Mouse (Mus musculus) ovary, postnatal 14 days (tissue): Measurements from ENCODE around the gene Slc24a3.

ENCODE experiments used
- DNase-seq: peaks from one replicate; pipeline ENCODE4 v3.0.0; 2022; ENCODE audit warnings: low spot score

Slc24a3 gene

GRCm38 (mm10) chr2:145197076-145197475 lies 29.5 kb downstream of the Slc24a3 start:
- no peak for DNase-seq

- no peak for DNase-seq
Observed at GRCm38 (mm10) chr2:145213587-145213986, 46.0 kb downstream of the Slc24a3 start.

GRCm38 (mm10) chr2:145214086-145214831 lies 46.7 kb downstream of the Slc24a3 start:
- no peak for DNase-seq

GRCm38 (mm10) chr2:145216580-145216979 lies 49.0 kb downstream of the Slc24a3 start:
- no peak for DNase-seq

GRCm38 (mm10) chr2:145217422-145217821 lies 49.9 kb downstream of the Slc24a3 start:
- no peak for DNase-seq

- DNase-seq = no peak
Observed at GRCm38 (mm10) chr2:145219246-145219645, 51.7 kb downstream of the Slc24a3 start.

- DNase-seq = no peak
Observed at GRCm38 (mm10) chr2:145223646-145224045, 56.1 kb downstream of the Slc24a3 start.

GRCm38 (mm10) chr2:145225640-145226039 lies 58.1 kb downstream of the Slc24a3 start:
- no peak for DNase-seq

- DNase-seq = no peak
Observed at GRCm38 (mm10) chr2:145226100-145226499, 58.5 kb downstream of the Slc24a3 start.

- no peak for DNase-seq
Observed at GRCm38 (mm10) chr2:145227351-145227750, 59.8 kb downstream of the Slc24a3 start.

GRCm38 (mm10) chr2:145232764-145233484 lies 65.4 kb downstream of the Slc24a3 start:
- DNase-seq = no peak

GRCm38 (mm10) chr2:145233547-145234398 lies 66.2 kb downstream of the Slc24a3 start:
- peak; percentile 17 for DNase-seq

- no peak for DNase-seq
Observed at GRCm38 (mm10) chr2:145246384-145246783, 78.8 kb downstream of the Slc24a3 start.

GRCm38 (mm10) chr2:145248185-145248584 lies 80.6 kb downstream of the Slc24a3 start:
- DNase-seq = no peak

- DNase-seq = peak; percentile 68
Observed at GRCm38 (mm10) chr2:145257332-145257731, 89.8 kb downstream of the Slc24a3 start.

- DNase-seq = no peak
Observed at GRCm38 (mm10) chr2:145257855-145258254, 90.3 kb downstream of the Slc24a3 start.

- DNase-seq = no peak
Observed at GRCm38 (mm10) chr2:145260574-145260973, 93.0 kb downstream of the Slc24a3 start.

GRCm38 (mm10) chr2:145262153-145262552 lies 94.6 kb downstream of the Slc24a3 start:
- no peak for DNase-seq

- no peak for DNase-seq
Observed at GRCm38 (mm10) chr2:145266723-145267122, 99.2 kb downstream of the Slc24a3 start.

GRCm38 (mm10) chr2:145268971-145269370 lies 101.4 kb downstream of the Slc24a3 start:
- DNase-seq = no peak

GRCm38 (mm10) chr2:145269410-145269809 lies 101.9 kb downstream of the Slc24a3 start:
- no peak for DNase-seq

GRCm38 (mm10) chr2:145274016-145274677 lies 106.6 kb downstream of the Slc24a3 start:
- no peak for DNase-seq
